Mouse (Mus musculus): ENCODE results near the gene Chrna3. TPM values are rescaled to one million over a fixed set of nuclear protein-coding genes. Genes with fewer than 3 reads are reported as not detected.

Chrna3 gene
- not detected for total RNA-seq (2023)

DNA sequence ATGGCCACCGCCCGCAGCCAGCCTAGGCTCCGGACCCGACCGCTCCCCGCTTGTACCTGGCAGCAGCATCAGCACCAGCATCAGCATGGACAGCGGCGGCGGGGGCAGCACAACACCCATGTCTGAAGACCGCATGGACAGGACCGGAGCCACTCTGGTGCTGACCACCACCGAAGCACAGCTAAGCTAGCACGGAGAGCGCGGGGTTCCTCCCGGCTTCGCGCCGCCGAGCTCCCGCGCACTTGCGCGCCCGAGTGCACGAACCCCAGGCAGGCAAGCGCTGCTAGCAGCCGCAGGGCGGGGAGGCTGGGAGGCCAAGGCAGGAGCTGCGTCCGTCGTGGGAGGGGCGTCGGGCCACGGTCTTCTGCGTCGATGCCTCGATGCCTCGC is at the start of gene Chrna3:
Gene Chrna3, minus strand, starts transcription at position 288 of the 389 bp plus-strand sequence.

DNA sequence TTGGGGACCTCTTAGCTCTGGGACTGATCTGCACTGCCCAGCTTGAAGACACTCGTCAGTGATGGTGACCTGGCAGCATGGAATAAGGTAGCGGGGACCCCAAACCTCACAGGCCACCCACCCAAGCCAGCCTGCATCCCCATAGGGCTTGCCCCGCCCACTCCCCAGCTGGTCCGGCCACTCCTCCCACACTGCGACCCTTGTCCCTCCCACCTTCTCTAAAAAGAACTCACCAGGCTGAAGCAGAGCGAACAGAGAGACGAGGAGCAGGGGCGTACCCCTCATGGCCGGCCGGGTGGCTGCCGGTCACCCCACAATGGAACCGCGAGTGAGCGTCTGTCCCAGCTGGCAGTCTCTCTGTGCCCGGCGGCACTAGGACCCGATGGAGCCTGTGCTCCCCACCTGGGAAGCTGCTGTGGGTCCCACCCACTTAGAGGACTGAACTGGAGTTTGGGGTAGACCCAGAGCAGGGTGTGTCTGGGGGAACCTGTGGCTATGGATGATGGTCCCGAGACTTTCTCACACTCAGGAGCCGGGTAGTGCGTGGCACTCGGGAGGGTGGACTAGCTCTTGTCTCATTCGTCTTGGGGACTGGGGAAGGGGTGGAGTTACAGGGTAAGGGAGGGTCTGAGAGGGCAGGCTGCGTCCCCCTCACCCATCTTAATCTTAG is 22.0 kb upstream of the Chrna3 start, which contains the start of gene Chrnb4:
Gene Chrnb4, minus strand, starts transcription at position 569 of the 670 bp plus-strand sequence.

DNA sequence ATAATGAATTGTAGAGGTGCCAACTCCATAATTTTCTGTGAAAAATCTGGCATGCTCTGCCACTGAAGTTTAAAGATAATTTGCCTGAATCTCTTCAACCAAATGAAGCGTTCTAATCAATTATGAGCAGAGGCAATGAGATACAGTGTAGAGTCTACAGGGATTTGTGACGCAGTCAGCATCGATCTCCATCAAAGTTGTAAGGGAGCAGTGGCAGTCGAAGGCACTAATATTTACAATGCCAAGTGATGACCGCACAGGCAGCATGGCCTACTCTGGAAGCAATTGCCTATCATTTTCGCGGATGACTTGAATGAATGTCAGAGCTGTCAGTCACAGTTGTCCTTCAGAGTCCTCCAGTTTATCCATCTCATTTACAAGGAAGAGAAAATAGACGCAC is 45.7 kb downstream of the Chrna3 start, which contains the start of gene Chrna5:
Gene Chrna5, plus strand, starts transcription at position 207 of the 400 bp plus-strand sequence.

Other genes starting within 250 kb of the Chrna3 start
- gene Ireb2, start 162.8 kb downstream of the Chrna3 start, total RNA-seq (2023), result 10 to 100 TPM; 33.0 to 35.0 TPM
- gene Hykk, start 109.3 kb downstream of the Chrna3 start, total RNA-seq (2023), result under 1 TPM; 0.37 to 0.61 TPM
- gene Psma4, start 75.8 kb downstream of the Chrna3 start, total RNA-seq (2023), result 100 to 1,000 TPM; 113 to 114 TPM
- not detected for gene AY074887, start 75.6 kb downstream of the Chrna3 start, total RNA-seq (2023)
- gene Chrna5, start 45.7 kb downstream of the Chrna3 start, total RNA-seq (2023), result not detected
- gene Chrnb4, start 22.2 kb upstream of the Chrna3 start, total RNA-seq (2023), result under 1 TPM in 1 of 2 experiments, not detected in 1; 0.12 TPM
- 10 to 100 TPM; 42.1 to 46.4 TPM for gene Ube2q2, start 122.3 kb upstream of the Chrna3 start, total RNA-seq (2023)
- gene Fbxo22, start 182.4 kb upstream of the Chrna3 start, total RNA-seq (2023), result 10 to 100 TPM; 35.0 to 39.0 TPM